Mouse (Mus musculus) heart, embryonic 14.5 days (tissue): Measurements from ENCODE around the gene Nhs. TPM values are rescaled to one million over a fixed set of nuclear protein-coding genes. Genes with fewer than 3 reads are reported as not detected.

Experiments
- ATAC-seq: fragments of 200-750 bp; cut with Nextera tagmentation; 2 replicates; pipeline ENCODE4 v1.8.0; 2017; ENCODE audit warnings: low read depth, moderate TSS enrichment; ENCODE audit not compliant: insufficient number of reproducible peaks, insufficient read depth, low FRiP score
- H3K27ac ChIP-seq, 2 experiments: fragments of 200-500 bp in 1 of 2; fragments of 300-500 bp in 1 of 2; sonication (generic) in 1 of 2; replicated peaks in 1 of 2; 2 replicates each; pipeline ENCODE4 v1.5.1; 2012 to 2014; ENCODE audit warnings: low read depth in 2 of 2, low read length in 2 of 2, control low read depth in 1 of 2, mild to moderate bottlenecking in 1 of 2, mixed read lengths in 1 of 2; ENCODE audit not compliant: control insufficient read depth in 1 of 2, insufficient read depth in 1 of 2
- H3K27me3 ChIP-seq: fragments of 300-500 bp; sonication (generic); 2 replicates; pipeline ENCODE4 v1.6.1; 2014; ENCODE audit warnings: mild to moderate bottlenecking, low read length, control low read depth; ENCODE audit not compliant: control insufficient read depth, insufficient read depth
- H3K36me3 ChIP-seq: fragments of 300-500 bp; sonication (generic); 2 replicates; pipeline ENCODE4 v1.6.1; 2014; ENCODE audit warnings: mild to moderate bottlenecking, control low read depth, low read length, mixed read lengths; ENCODE audit not compliant: control insufficient read depth, insufficient read depth
- H3K4me1 ChIP-seq, 2 experiments: fragments of 200-500 bp in 1 of 2; fragments of 300-500 bp in 1 of 2; sonication (generic) in 1 of 2; 2 replicates each; pipeline ENCODE4 v1.6.1; 2012 to 2014; ENCODE audit warnings: low read length in 2 of 2, control low read depth in 1 of 2, mixed read lengths in 1 of 2; ENCODE audit not compliant: control insufficient read depth in 2 of 2, insufficient read depth in 2 of 2
- H3K4me2 ChIP-seq: fragments of 300-500 bp; sonication (generic); 2 replicates; pipeline ENCODE4 v1.6.1; 2014; ENCODE audit warnings: mild to moderate bottlenecking, low read length
- H3K4me3 ChIP-seq, 2 experiments: fragments of 200-500 bp in 1 of 2; fragments of 300-500 bp in 1 of 2; sonication (generic) in 1 of 2; 2 replicates each; pipeline ENCODE4 v1.5.1; 2012 to 2014; ENCODE audit warnings: low read length in 2 of 2, mild to moderate bottlenecking in 2 of 2, control low read depth in 1 of 2, low read depth in 1 of 2, moderate library complexity in 1 of 2; ENCODE audit not compliant: control insufficient read depth in 1 of 2, insufficient read depth in 1 of 2
- H3K9ac ChIP-seq: fragments of 300-500 bp; sonication (generic); 2 replicates; pipeline ENCODE4 v1.6.1; 2014; ENCODE audit warnings: mild to moderate bottlenecking, low read length
- H3K9me3 ChIP-seq: fragments of 300-500 bp; sonication (generic); 2 replicates; pipeline ENCODE4 v1.6.1; 2016; ENCODE audit warnings: low read length, control low read depth; ENCODE audit not compliant: control insufficient read depth
- WGBS: fragments of 180-500 bp; shearing (Covaris S2); extraction: QIAGEN DNeasy Blood & Tissue Kit; methylation state at CpG from one replicate; pipeline ENCODE4 v1.1.7; 2014; 5-methylcytosine and 5-hydroxymethylcytosine counted together
- polyA plus RNA-seq: library from polyadenylated mRNA; unstranded; fragments of >200 nt; fragmentation: Nextera tagmentation; extraction: Ambion mirVana; gene quantifications from 2 replicates; pipeline ENCODE4 v1.2.1, GENCODE M21; 2014

The Nhs gene
- polyA plus RNA-seq, 1 experiment from 2014 or later, result 0.88 TPM

- ATAC-seq, result no peak
- no peaks in the 10 kb centered on the region for H3K9me3 ChIP-seq
- no peak overlapping the region for H3K4me2 ChIP-seq
- WGBS, result 34% methylated on average over 6 of the region's 6 CpGs
- no peaks in the 10 kb centered on the region for H3K27me3 ChIP-seq
- H3K4me3 ChIP-seq, result no peak overlapping the region
- H3K36me3 ChIP-seq, result no peaks in the 10 kb centered on the region
- no peak overlapping the region for H3K27ac ChIP-seq
- no peak overlapping the region for H3K9ac ChIP-seq
- H3K4me1 ChIP-seq, result no peaks in the 10 kb centered on the region
Measured at GRCm38 (mm10) chrX:161981399-161981798, 178.1 kb downstream of the Nhs start.

DNA sequence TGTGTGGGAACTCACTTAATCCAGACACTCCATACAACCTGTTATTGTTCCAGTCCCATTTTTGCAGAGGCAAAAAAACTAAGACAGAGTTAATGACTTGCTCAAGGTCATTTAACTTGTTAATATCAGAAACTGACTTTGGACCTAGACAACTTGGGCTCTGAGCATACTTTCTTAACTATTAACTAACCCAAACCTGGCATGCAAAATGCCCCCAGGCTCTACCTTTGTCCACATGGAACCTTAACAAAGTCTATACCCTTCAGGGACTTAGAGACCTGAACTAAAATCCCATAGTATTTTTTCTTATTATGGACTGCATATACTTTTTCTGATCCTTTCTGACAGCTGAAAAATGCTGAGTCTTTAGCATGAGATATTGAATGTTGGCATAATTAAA, 179.6 kb downstream of the Nhs start:
- no peak for ATAC-seq
- H3K9me3 ChIP-seq, result no peaks in the 10 kb centered on the region

GRCm38 (mm10) chrX:161977236-161977841, 182.2 kb downstream of the Nhs start:
- Histone ChIP-seq H3K9ac (no peak overlapping the region), H3K4me2 (no peak overlapping the region), H3K9me3 (no peaks in the 10 kb centered on the region), H3K27me3 (no peaks in the 10 kb centered on the region), H3K36me3 (no peaks in the 10 kb centered on the region), H3K4me3 (no peak overlapping the region), H3K27ac (no peak overlapping the region), H3K4me1 (no peaks in the 10 kb centered on the region; a peak in 1 of 4 replicates)
- WGBS, result 57% methylated on average over 4 of the region's 4 CpGs
- no peak for ATAC-seq

More for the DNA sequence above, 179.6 kb downstream of the Nhs start:
- Histone ChIP-seq H3K4me1 (no peaks in the 10 kb centered on the region), H3K4me3 (no peak overlapping the region), H3K36me3 (no peaks in the 10 kb centered on the region), H3K27me3 (no peaks in the 10 kb centered on the region), H3K27ac (no peak overlapping the region), H3K4me2 (no peak overlapping the region), H3K9ac (no peak overlapping the region)

DNA sequence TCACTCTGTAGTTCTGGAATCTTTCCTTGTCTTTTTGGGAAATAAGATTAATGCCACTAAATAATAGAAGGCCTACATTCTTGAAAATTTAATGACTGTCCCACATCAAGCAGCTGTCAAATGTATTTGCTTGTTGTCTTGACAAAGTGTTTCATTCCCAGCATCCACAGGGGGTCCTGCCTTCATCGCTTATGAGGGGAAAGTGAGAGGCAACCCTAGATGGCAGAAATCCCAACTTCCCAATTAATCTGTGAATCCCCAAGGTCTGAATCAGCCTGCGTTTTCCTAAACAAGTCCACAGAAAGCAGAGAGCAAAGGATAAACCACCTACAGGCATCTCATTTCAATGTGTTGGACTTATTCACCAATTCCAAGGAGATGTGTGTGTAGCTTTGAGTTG, 183.2 kb downstream of the Nhs start:
- WGBS, result 75% methylated on average over 2 of the region's 2 CpGs
- H3K36me3 ChIP-seq, result no peaks in the 10 kb centered on the region
- H3K4me3 ChIP-seq, result no peak overlapping the region
- H3K9me3 ChIP-seq, result no peaks in the 10 kb centered on the region
- H3K27me3 ChIP-seq, result no peaks in the 10 kb centered on the region
- H3K4me1 ChIP-seq, result no peaks in the 10 kb centered on the region; a peak in 1 of 4 replicates
- H3K4me2 ChIP-seq, result no peak overlapping the region
- H3K9ac ChIP-seq, result no peak overlapping the region
- no peak for ATAC-seq
- H3K27ac ChIP-seq, result no peak overlapping the region

GRCm38 (mm10) chrX:161973572-161973971, 186.0 kb downstream of the Nhs start:
- no peak for ATAC-seq
- Histone ChIP-seq H3K36me3 (no peaks in the 10 kb centered on the region), H3K9ac (no peak overlapping the region), H3K9me3 (no peaks in the 10 kb centered on the region), H3K4me2 (no peak overlapping the region), H3K27ac (no peak overlapping the region), H3K27me3 (no peaks in the 10 kb centered on the region), H3K4me3 (no peak overlapping the region), H3K4me1 (no peaks in the 10 kb centered on the region; a peak in 1 of 4 replicates)
- WGBS, result 55% methylated on average over 3 of the region's 3 CpGs

DNA sequence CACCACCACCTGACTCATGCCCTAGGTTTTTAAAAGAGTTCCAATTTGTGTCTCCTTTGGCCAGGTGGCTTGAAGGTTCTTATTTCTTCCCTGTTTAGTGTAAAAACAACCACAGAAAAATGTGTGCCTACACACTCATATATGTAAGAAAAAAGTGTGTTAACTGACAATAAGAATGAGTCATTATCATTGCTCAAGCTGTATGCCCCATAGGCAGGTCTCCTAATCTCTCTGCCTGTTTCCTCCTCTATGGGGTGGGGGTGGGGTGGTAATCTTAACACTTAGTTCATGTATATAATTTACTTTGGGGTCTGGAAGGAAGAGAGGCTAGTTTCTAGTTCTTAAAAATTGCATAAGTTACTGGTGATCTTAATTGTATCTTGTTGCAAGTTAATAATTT, 186.8 kb downstream of the Nhs start:
- H3K27ac ChIP-seq, result no peak overlapping the region
- no peaks in the 10 kb centered on the region; a peak in 1 of 4 replicates for H3K4me1 ChIP-seq
- no peak for ATAC-seq
- no peak overlapping the region for H3K4me3 ChIP-seq
- H3K9ac ChIP-seq, result no peak overlapping the region
- no peaks in the 10 kb centered on the region for H3K9me3 ChIP-seq
- H3K27me3 ChIP-seq, result no peaks in the 10 kb centered on the region
- H3K4me2 ChIP-seq, result no peak overlapping the region
- H3K36me3 ChIP-seq, result no peaks in the 10 kb centered on the region

GRCm38 (mm10) chrX:161971961-161972502, 187.5 kb downstream of the Nhs start:
- H3K27ac ChIP-seq, result no peak overlapping the region
- ATAC-seq, result no peak
- H3K4me3 ChIP-seq, result no peak overlapping the region
- H3K27me3 ChIP-seq, result no peaks in the 10 kb centered on the region
- WGBS, result 50% methylated on average over 3 of the region's 3 CpGs
- no peaks in the 10 kb centered on the region for H3K36me3 ChIP-seq
- no peaks in the 10 kb centered on the region for H3K9me3 ChIP-seq
- no peaks in the 10 kb centered on the region; a peak in 1 of 4 replicates for H3K4me1 ChIP-seq
- no peak overlapping the region for H3K9ac ChIP-seq
- no peak overlapping the region for H3K4me2 ChIP-seq

- Histone ChIP-seq H3K9ac (no peak overlapping the region), H3K4me1 (no peaks in the 10 kb centered on the region; a peak in 1 of 4 replicates), H3K27me3 (no peaks in the 10 kb centered on the region; the same call in 1 of the 2 replicates), H3K36me3 (no peaks in the 10 kb centered on the region), H3K4me3 (no peak overlapping the region), H3K9me3 (no peaks in the 10 kb centered on the region), H3K27ac (no peak overlapping the region), H3K4me2 (no peak overlapping the region)
- ATAC-seq, result no peak
- 93% methylated on average over 1 of the region's 1 CpGs for WGBS
Measured at GRCm38 (mm10) chrX:161971131-161971530, 188.4 kb downstream of the Nhs start.
